Mouse (Mus musculus): Measurements from ENCODE around the gene Ldb3.

The Ldb3 gene

GRCm38 (mm10) chr14:34511901-34512300 lies 76.6 kb downstream of the Ldb3 start:
- no peak for DNase-seq (ENCODE audit: low spot score)

- no peak for DNase-seq (ENCODE audit: low spot score)
Observed at GRCm38 (mm10) chr14:34508842-34509439, 79.5 kb downstream of the Ldb3 start.

GRCm38 (mm10) chr14:34508187-34508840 lies 80.2 kb downstream of the Ldb3 start:
- DNase-seq (ENCODE audit: low spot score), result no peak

GRCm38 (mm10) chr14:34505309-34505708 lies 83.2 kb downstream of the Ldb3 start:
- DNase-seq (ENCODE audit: low spot score), result no peak

- no peak for DNase-seq (ENCODE audit: low spot score)
Observed at GRCm38 (mm10) chr14:34504377-34504776, 84.1 kb downstream of the Ldb3 start.

GRCm38 (mm10) chr14:34503759-34504158 lies 84.7 kb downstream of the Ldb3 start:
- DNase-seq (ENCODE audit: low spot score), result no peak

- no peak for DNase-seq (ENCODE audit: low spot score)
Observed at GRCm38 (mm10) chr14:34503325-34503647, 85.2 kb downstream of the Ldb3 start, which contains the start of gene Bmpr1a. TSS of gene Bmpr1a (minus strand) at chr14:34503341.

GRCm38 (mm10) chr14:34502475-34503324 lies 85.8 kb downstream of the Ldb3 start:
- DNase-seq (ENCODE audit: low spot score), result peak; percentile 37

- DNase-seq (ENCODE audit: low spot score), result no peak
Observed at GRCm38 (mm10) chr14:34501804-34502474, 86.5 kb downstream of the Ldb3 start.

GRCm38 (mm10) chr14:34501447-34501803 lies 87.1 kb downstream of the Ldb3 start:
- no peak for DNase-seq (ENCODE audit: low spot score)

- no peak for DNase-seq (ENCODE audit: low spot score)
Observed at GRCm38 (mm10) chr14:34500309-34500708, 88.2 kb downstream of the Ldb3 start.

GRCm38 (mm10) chr14:34499664-34500063 lies 88.8 kb downstream of the Ldb3 start:
- no peak for DNase-seq (ENCODE audit: low spot score)

- DNase-seq (ENCODE audit: low spot score), result no peak
Observed at GRCm38 (mm10) chr14:34497346-34497745, 91.1 kb downstream of the Ldb3 start.

- DNase-seq (ENCODE audit: low spot score), result no peak
Observed at GRCm38 (mm10) chr14:34493682-34494081, 94.8 kb downstream of the Ldb3 start.

- DNase-seq (ENCODE audit: low spot score), result no peak
Observed at GRCm38 (mm10) chr14:34492688-34493087, 95.8 kb downstream of the Ldb3 start.

- DNase-seq (ENCODE audit: low spot score), result no peak
Observed at GRCm38 (mm10) chr14:34490965-34491364, 97.5 kb downstream of the Ldb3 start.

- no peak for DNase-seq (ENCODE audit: low spot score)
Observed at GRCm38 (mm10) chr14:34489928-34490327, 98.6 kb downstream of the Ldb3 start.

- no peak for DNase-seq (ENCODE audit: low spot score)
Observed at GRCm38 (mm10) chr14:34486169-34486568, 102.3 kb downstream of the Ldb3 start.

- DNase-seq (ENCODE audit: low spot score), result no peak
Observed at GRCm38 (mm10) chr14:34483469-34484341, 104.8 kb downstream of the Ldb3 start.
